Mouse (Mus musculus): ENCODE measurements around the gene Clec2l.

GRCm38 (mm10) chr6:38635941-38636851, 26.7 kb upstream of the Clec2l start:
- no peak for TF ChIP-seq HCFC1 (IDR thresholded peaks at IDR 0.05; ENCODE audit: borderline replicate concordance, insufficient read depth, low read length)
- TF ChIP-seq ZC3H11A (IDR thresholded peaks at IDR 0.05; ENCODE audit: borderline replicate concordance, low read depth, low read length), result no peak

All from ES-E14 (cell line).